Mouse (Mus musculus) liver, embryonic 16.5 days (tissue): ENCODE data around the gene Arrdc2. TPM values are rescaled to one million over a fixed set of nuclear protein-coding genes. Genes with fewer than 3 reads are reported as not detected.
A peak's percentile ranks its signal among the peaks of the same experiment; 100 is the strongest.

Source experiments
- ATAC-seq: fragments of 200-750 bp; cut with Nextera tagmentation; 2 replicates; pipeline ENCODE4 v1.8.0; 2017; ENCODE audit warnings: low read depth, mild to moderate bottlenecking, moderate number of reproducible peaks, moderate library complexity
- H3K27ac ChIP-seq: fragments of 300-500 bp; sonication (generic); 2 replicates; pipeline ENCODE4 v1.5.1; 2014; ENCODE audit warnings: mild to moderate bottlenecking, low read length
- H3K27me3 ChIP-seq: fragments of 300-500 bp; sonication (generic); 2 replicates; pipeline ENCODE4 v1.6.1; 2014; ENCODE audit warnings: low read depth, low read length, mixed read lengths; ENCODE audit not compliant: control insufficient read depth, insufficient read depth
- H3K36me3 ChIP-seq: fragments of 300-500 bp; sonication (generic); 2 replicates; pipeline ENCODE4 v1.6.1; 2014; ENCODE audit warnings: mild to moderate bottlenecking; ENCODE audit not compliant: control insufficient read depth, insufficient read depth
- H3K4me1 ChIP-seq: fragments of 300-500 bp; sonication (generic); 2 replicates; pipeline ENCODE4 v1.6.1; 2014; ENCODE audit warnings: low read depth, low read length, mixed read lengths; ENCODE audit not compliant: control insufficient read depth
- H3K4me2 ChIP-seq: fragments of 300-500 bp; sonication (generic); 2 replicates; pipeline ENCODE4 v1.6.1; 2014; ENCODE audit warnings: low read depth, low read length, mixed read lengths
- H3K4me3 ChIP-seq: fragments of 300-500 bp; sonication (generic); 2 replicates; pipeline ENCODE4 v1.5.1; 2014; ENCODE audit warnings: low read depth, mild to moderate bottlenecking, low read length
- H3K9ac ChIP-seq: fragments of 300-500 bp; sonication (generic); 2 replicates; pipeline ENCODE4 v1.6.1; 2014; ENCODE audit warnings: low read depth, low read length
- H3K9me3 ChIP-seq: fragments of 300-500 bp; sonication (generic); replicated peaks from 2 replicates; pipeline ENCODE4 v1.6.1; 2016; ENCODE audit warnings: low read length; ENCODE audit not compliant: control insufficient read depth
- WGBS: fragments of 180-500 bp; shearing (Covaris S2); extraction: QIAGEN DNeasy Blood & Tissue Kit; methylation state at CpG from one replicate; pipeline ENCODE4 v1.1.7; 2014; ENCODE audit not compliant: insufficient replicate concordance; 5-methylcytosine and 5-hydroxymethylcytosine counted together
- polyA plus RNA-seq: library from polyadenylated mRNA; unstranded; fragments of >200 nt; fragmentation: Nextera tagmentation; extraction: Ambion mirVana; gene quantifications from 2 replicates; pipeline ENCODE4 v1.2.1, GENCODE M21; 2015

Arrdc2 gene
- polyA plus RNA-seq, 1 experiment from 2014 or later: 13.5 TPM

DNA sequence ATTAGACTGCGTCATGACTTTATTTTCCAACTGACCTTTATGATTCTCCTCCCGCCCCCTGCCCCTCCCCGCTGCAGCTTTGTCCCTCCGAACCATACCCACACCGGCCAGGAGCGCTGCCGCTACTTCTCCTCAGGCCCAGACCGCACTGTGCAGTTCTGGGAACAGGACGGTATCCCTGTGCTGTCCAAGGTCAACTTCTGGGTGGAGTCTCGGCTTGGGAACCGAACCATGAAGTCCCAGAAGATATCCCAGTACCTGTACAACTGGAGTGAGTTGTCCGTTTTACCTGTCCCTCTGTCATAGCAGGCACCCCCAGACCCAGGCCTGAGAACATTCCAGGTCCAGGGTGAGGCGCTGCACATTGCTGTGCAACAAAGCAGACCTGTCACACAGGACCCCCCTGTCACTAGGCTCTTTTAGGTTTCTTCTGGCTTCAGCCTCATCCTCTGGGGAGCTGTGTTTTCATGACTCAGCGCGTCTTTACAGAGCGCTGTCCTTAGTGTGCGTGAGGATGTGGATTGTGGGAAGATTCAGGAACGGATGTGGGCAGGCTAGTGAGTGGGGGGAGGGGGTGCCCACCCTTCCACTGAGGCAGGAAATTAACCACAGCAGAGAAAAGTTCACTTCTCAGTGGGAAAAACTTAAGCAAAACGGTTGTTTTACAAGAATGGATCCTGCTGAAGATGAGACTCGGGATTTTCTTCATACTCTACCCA is 28.4 kb downstream of the Arrdc2 start:
- H3K27ac ChIP-seq: no peak overlapping the region
- H3K4me3 ChIP-seq: no peak overlapping the region
- H3K4me1 ChIP-seq: peaks cover 18% of the 10 kb centered on the region
- H3K36me3 ChIP-seq: no peaks in the 10 kb centered on the region
- peaks cover 4% of the 10 kb centered on the region; the same call in 1 of the 2 replicates for H3K27me3 ChIP-seq
- WGBS: 42% methylated on average over 20 of the region's 20 CpGs
- H3K4me2 ChIP-seq: no peak overlapping the region
- no peak overlapping the region for H3K9ac ChIP-seq
- no peak for ATAC-seq
- H3K9me3 ChIP-seq: no peaks in the 10 kb centered on the region

DNA sequence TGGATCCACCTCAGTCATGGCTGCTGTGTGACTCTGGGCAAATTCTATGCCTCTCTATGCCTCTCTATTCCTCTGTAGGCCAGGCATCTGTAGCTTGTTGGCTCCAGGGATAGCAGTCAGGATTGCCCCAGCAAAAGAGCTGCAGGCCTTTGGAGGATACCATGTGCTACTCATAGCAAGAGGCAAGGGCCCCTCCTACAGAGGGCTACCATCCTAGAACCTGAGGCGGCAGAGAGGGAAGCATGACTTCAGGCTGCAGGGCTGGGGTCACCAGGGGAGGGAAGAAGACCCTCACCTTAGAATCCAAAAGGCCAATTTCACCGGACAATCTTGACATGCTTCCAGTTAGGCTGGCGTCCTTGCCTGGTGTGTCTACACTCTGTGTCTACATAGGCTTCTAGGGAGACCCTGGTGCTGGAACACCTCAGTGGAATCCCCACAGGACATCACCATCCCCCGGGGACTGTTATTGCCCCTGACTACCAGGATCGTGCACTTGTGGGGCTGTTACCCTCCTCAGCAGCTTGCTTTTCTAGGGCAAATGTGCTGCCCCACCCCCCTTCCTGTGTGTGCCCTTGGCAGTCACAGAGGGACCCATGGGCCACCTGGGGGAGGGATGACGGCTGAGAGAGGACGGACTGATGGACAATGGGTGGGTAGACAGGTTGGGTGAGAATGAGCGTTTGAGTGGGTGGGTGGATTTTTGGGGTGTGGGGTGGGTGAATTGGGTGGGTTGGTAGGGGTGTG is 30.4 kb downstream of the Arrdc2 start:
- Histone ChIP-seq H3K4me3 (no peak overlapping the region), H3K36me3 (no peaks in the 10 kb centered on the region), H3K4me1 (peaks cover 33% of the 10 kb centered on the region), H3K9ac (no peak overlapping the region), H3K27ac (no peak overlapping the region), H3K4me2 (no peak overlapping the region), H3K9me3 (no peaks in the 10 kb centered on the region), H3K27me3 (peaks cover 9% of the 10 kb centered on the region; the same call in 1 of the 2 replicates)
- ATAC-seq: no peak
- 58% methylated on average over 8 of the region's 8 CpGs for WGBS

DNA sequence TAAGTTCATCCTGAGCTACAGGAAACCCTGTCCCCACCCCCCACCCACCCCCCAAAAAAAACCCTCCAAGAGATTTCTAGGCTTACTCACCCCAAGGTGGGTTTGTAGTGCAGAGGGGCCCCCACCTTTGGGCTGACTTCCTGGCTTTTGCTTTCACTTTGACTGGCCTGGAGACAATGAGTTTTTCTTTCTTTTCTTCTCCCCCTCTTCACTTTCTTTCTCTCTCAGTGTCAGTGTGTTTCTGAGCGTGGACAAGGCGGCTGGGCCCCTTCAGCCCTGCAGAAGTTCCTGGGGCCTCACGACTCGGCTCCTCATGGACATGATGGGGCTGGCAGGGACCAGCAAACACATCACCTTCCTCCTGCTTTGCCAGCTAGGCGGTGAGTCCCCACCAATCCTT is 31.3 kb downstream of the Arrdc2 start, which contains the start of gene Il12rb1:
Il12rb1 (plus strand) TSS at position 211 of the 400 bp plus-strand sequence.
- ATAC-seq: no peak
- Histone ChIP-seq H3K4me1 (peaks cover 42% of the 10 kb centered on the region), H3K27ac (no peak within 1 kb of the TSS; the same call in 1 of the 2 replicates), H3K36me3 (no peaks in the 10 kb centered on the region), H3K9ac (no peak within 1 kb of the TSS), H3K27me3 (peaks cover 9% of the 10 kb centered on the region; the same call in 1 of the 2 replicates), H3K4me3 (no peak within 1 kb of the TSS), H3K9me3 (no peaks in the 10 kb centered on the region), H3K4me2 (peak within 1 kb of the TSS; percentile 22; the same call in 1 of the 2 replicates)
- WGBS: 43% methylated on average over 5 of the region's 5 CpGs

DNA sequence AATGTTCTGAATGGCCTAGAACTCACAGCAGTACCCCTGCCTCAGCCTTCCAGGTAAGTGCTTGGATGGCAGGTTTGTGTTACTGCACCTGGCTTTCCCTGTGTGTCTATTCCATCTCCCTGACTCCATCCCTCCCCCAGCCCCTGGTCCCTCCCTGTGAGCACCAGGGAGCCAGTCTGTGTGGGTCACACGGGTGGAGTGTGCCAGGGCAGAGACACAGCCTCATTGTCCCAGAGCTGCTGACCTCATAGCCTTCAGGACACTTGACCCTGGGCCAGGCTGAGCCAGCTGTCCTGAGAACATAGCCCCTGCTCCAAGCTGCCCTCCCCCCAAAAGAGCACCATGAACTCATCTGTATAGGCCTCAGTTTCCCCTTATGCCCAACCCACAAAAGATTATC is 32.2 kb downstream of the Arrdc2 start:
- 62% methylated on average over 1 of the region's 1 CpGs for WGBS
- Histone ChIP-seq H3K4me3 (no peak overlapping the region), H3K27me3 (peaks cover 9% of the 10 kb centered on the region; the same call in 1 of the 2 replicates), H3K36me3 (no peaks in the 10 kb centered on the region), H3K9me3 (no peaks in the 10 kb centered on the region), H3K4me1 (peaks cover 47% of the 10 kb centered on the region), H3K27ac (peak overlapping the region; percentile 60), H3K9ac (no peak overlapping the region), H3K4me2 (no peak overlapping the region)
- ATAC-seq: no peak

DNA sequence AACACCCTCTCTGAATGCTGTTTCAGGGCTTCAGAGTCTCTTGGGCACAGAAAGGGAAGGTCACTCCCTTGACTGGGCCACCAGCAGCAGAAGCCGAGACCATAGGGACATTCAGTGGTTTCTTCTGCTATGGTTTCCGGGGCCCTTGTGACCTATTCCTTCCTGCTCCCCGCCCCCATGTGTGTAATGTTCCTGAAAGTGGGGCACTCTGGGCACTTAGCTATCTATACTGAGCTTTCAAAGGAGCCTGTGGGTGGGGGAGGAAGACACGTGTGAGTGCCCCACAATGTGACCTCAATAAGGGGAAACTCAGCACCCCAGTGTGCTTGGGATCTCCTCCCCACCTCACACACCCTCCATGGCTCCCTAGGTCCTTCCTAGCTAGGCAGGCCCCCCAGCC is 33.0 kb downstream of the Arrdc2 start:
- Histone ChIP-seq H3K4me3 (no peak overlapping the region), H3K36me3 (no peaks in the 10 kb centered on the region), H3K4me1 (peaks cover 49% of the 10 kb centered on the region), H3K9ac (no peak overlapping the region), H3K4me2 (0 out of 2 replicates have a peak overlapping the region, but pooled peaks have one; percentile 4), H3K9me3 (no peaks in the 10 kb centered on the region), H3K27ac (peak overlapping the region; percentile 60), H3K27me3 (peaks cover 9% of the 10 kb centered on the region; the same call in 1 of the 2 replicates)
- 29% methylated on average over 4 of the region's 4 CpGs for WGBS
- ATAC-seq: no peak

DNA sequence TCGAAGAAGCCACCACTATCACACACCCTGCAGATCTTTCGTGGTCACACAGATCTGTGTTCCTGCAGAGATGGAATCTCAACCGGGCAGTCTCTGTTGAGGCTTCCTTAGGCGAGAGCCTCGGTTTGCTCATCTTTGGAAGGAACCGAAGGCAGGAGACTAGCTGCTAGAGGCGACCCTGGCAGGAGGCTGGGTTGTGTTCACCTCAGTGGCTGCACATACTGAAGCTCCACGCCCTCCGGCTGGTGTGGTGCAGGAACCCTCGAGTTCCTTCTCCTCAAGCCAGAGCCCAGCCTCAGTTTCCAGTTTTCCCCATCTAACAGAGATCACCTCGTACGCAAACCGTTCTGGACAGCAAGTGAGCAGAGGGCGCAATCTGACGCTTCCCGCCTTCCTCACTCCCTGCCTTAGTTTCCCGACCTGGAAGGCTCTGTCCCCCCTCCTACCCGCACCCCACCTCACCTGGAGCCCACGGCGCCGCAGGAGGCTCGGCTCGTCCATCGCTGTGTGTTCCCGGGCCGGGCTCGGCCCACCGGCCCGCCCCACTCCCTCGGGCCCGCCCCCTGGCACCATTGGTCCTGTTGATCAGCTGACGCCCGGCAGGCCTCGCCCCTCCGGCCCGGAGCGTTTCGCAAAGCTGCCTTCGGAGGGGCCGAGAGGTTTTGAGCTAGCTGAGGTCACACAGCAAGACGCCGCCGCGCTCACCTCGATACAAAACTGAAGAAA is 34.9 kb downstream of the Arrdc2 start, which contains the start of gene Mast3:
Mast3 (minus strand) TSS at position 574 of the 726 bp plus-strand sequence.
- peaks cover 18% of the 10 kb centered on the region for H3K27me3 ChIP-seq
- peak; percentile 95 for ATAC-seq
- 1% methylated on average over 44 of the region's 45 CpGs for WGBS
- peaks cover 49% of the 10 kb centered on the region for H3K4me1 ChIP-seq
- H3K9me3 ChIP-seq: no peaks in the 10 kb centered on the region
- peak within 1 kb of the TSS; percentile 73 for H3K27ac ChIP-seq
- H3K4me3 ChIP-seq: peak within 1 kb of the TSS; percentile 68
- peak within 1 kb of the TSS; percentile 48 for H3K9ac ChIP-seq
- no peaks in the 10 kb centered on the region for H3K36me3 ChIP-seq
- H3K4me2 ChIP-seq: peak within 1 kb of the TSS; percentile 99

DNA sequence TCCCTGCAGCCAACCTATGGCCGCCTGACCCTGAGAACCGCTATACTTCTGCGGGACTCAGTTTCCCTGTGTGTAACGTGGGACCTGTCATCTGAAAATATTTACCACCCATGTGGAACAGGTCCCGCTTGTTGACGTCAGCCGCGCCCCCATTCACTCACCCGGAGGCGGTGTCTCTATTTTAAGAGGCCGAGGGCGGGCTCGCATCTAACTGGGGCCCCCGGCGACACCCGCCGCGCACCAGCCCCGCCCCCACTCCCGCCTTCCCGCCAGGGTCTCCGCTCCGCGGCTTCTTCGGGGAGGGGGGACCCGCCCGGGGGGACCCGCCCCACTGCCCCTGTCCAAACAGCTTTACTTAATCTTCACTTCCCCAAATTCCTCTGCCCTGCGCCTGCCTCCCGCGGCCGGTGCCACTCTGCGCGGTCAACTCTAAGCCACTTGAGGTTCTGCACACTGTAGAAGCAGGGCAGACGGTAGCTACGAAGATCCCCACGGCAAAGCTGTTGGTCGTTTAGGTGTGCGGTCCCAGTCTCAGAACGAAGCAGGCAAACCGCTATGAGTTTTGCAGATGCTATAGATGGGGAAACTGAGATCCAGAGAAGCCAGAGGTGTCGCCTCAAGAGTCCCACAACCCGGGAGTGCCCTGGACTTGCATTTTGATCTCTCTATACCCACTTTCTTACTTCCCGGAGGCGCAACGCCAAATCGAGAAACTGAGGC is 35.6 kb downstream of the Arrdc2 start:
- Histone ChIP-seq H3K4me3 (peak overlapping the region; percentile 68), H3K27me3 (peaks cover 25% of the 10 kb centered on the region), H3K9me3 (no peaks in the 10 kb centered on the region), H3K9ac (peak overlapping the region; percentile 48), H3K27ac (peak overlapping the region; percentile 73), H3K4me2 (peak overlapping the region; percentile 99), H3K36me3 (no peaks in the 10 kb centered on the region), H3K4me1 (peaks cover 49% of the 10 kb centered on the region)
- ATAC-seq: peak; percentile 23
- 1% methylated on average over 47 of the region's 47 CpGs for WGBS

DNA sequence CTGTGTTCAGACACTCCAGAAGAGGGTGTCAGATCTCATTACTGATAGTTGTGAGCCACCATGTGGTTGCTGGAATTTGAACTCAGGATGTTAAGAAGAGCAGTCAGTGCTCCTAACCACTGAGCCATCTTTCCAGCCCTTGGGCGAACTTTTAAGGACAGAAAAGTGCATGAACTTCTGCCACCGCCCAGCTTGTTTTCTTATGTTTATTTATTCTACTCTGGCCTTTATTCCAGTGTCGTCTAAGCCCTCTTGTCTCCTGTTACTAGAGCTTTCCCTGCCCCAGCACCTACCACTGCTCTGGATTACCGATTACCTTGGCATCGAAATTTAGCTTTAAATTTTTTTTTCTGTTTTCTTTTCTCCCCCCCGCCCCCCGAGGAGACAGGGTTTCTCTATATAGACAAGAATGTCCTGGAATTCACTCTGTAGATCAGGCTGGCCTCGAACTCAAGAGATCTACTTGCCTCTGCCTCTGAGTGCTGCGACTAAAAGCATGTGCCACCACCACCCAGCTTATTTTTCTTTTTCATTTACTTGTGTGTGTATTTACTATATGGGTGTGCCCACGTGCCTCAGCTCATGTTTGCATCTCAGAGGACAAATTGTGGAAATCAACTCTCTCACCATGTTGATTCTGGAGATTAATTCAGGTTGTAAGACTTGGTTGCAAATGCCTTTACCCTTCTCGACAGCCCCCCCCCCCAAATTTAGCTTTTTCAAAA is 36.6 kb downstream of the Arrdc2 start:
- Histone ChIP-seq H3K9me3 (no peaks in the 10 kb centered on the region), H3K4me3 (peak overlapping the region; percentile 68), H3K27ac (no peak overlapping the region), H3K4me2 (peak overlapping the region; percentile 99), H3K36me3 (no peaks in the 10 kb centered on the region), H3K9ac (no peak overlapping the region; the same call in 1 of the 2 replicates), H3K4me1 (peaks cover 49% of the 10 kb centered on the region), H3K27me3 (peaks cover 35% of the 10 kb centered on the region)
- WGBS: 62% methylated on average over 11 of the region's 11 CpGs
- ATAC-seq: no peak
